Mouse (Mus musculus): ENCODE results near the gene Rptor.

- TF ChIP-seq CTCF (IDR thresholded peaks at IDR 0.05) = no peak
- no peak for TF ChIP-seq EP300 (IDR thresholded peaks at IDR 0.05; ENCODE audit: insufficient read depth, low read depth, low read length)
- TF ChIP-seq POLR2A (IDR thresholded peaks at IDR 0.05; ENCODE audit: insufficient read depth, low read depth, low read length) = no peak
Observed at GRCm38 (mm10) chr11:119871141-119871540, 268.4 kb downstream of the Rptor start.

Data from heart, adult 2 months (tissue).